Mouse (Mus musculus): ENCODE results near the gene Ston2. TPM values are rescaled to one million over a fixed set of nuclear protein-coding genes. Genes with fewer than 3 reads are reported as not detected.

Ston2 gene
- total and polyA plus RNA-seq, 2 experiments = 4.6 to 9.3 TPM

DNA sequence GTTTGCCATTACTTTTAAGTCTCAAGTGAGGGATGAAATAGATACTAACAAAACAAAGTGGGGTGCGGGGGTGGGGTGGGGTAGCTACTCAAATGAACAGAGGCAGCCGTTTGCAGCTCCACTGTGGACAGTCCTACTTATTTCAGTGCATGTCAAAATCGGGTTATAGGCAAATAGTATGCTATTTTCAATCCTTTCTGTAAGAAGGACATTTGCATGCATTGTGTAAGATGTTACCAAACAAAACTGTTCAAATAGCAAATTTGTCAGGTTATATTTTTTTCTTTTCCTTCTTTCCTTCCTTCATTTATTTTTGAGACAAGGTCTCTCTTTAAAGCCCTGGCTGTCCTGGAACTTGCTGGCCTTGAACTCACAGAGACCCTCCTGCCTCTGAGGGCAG lies 16.1 kb upstream of the Ston2 start:
- H3K9ac ChIP-seq (ENCODE audit: low read depth, low read length) = no peak overlapping the region
- DNase-seq (ENCODE audit: extremely low read depth, low read depth, low spot score) = no peak
- TF ChIP-seq CTCF (IDR thresholded peaks at IDR 0.05; ENCODE audit: low read depth, low read length) (no peak), POLR2A (IDR thresholded peaks at IDR 0.05; ENCODE audit: extremely low read depth, insufficient read depth, low read length) (no peak)
- H3K79me2 ChIP-seq (ENCODE audit: control insufficient read depth, insufficient read depth, low read length) = no peaks in the 10 kb centered on the region
- no peak overlapping the region for H3K4me3 ChIP-seq (ENCODE audit: insufficient read depth, low read depth, low read length)
- 56% methylated on average over 3 of the region's 3 CpGs for WGBS
- no peak overlapping the region for H3K27ac ChIP-seq (replicated peaks; ENCODE audit: insufficient read depth, low read depth, low read length)
- peaks cover 18% of the 10 kb centered on the region for H3K36me3 ChIP-seq (ENCODE audit: control insufficient read depth, insufficient read depth, low read length)
- H3K4me1 ChIP-seq (ENCODE audit: control insufficient read depth, insufficient read depth, low read length) = peaks cover 4% of the 10 kb centered on the region
- H3K27me3 ChIP-seq (ENCODE audit: control insufficient read depth, insufficient read depth, low read length) = no peaks in the 10 kb centered on the region

- peaks cover 10% of the 10 kb centered on the region for H3K36me3 ChIP-seq (ENCODE audit: control insufficient read depth, insufficient read depth, low read length)
- no peak for TF ChIP-seq CTCF (IDR thresholded peaks at IDR 0.05; ENCODE audit: low read depth, low read length)
- no peak for TF ChIP-seq POLR2A (IDR thresholded peaks at IDR 0.05; ENCODE audit: extremely low read depth, insufficient read depth, low read length)
Measured at GRCm38 (mm10) chr12:91803207-91803932, 15.2 kb upstream of the Ston2 start.

GRCm38 (mm10) chr12:91802586-91803206 lies 14.5 kb upstream of the Ston2 start:
- WGBS = 91% methylated on average over 12 of the region's 12 CpGs

More at GRCm38 (mm10) chr12:91803207-91803932, 15.2 kb upstream of the Ston2 start:
- 73% methylated on average over 13 of the region's 13 CpGs for WGBS
- Histone ChIP-seq H3K4me3 (ENCODE audit: insufficient read depth, low read depth, low read length) (no peak overlapping the region), H3K79me2 (ENCODE audit: control insufficient read depth, insufficient read depth, low read length) (no peaks in the 10 kb centered on the region), H3K27me3 (ENCODE audit: control insufficient read depth, insufficient read depth, low read length) (no peaks in the 10 kb centered on the region), H3K4me1 (ENCODE audit: control insufficient read depth, insufficient read depth, low read length) (peaks cover 4% of the 10 kb centered on the region), H3K9ac (ENCODE audit: low read depth, low read length) (no peak overlapping the region), H3K27ac (replicated peaks; ENCODE audit: insufficient read depth, low read depth, low read length) (no peak overlapping the region)
- no peak for DNase-seq (ENCODE audit: extremely low read depth, low read depth, low spot score)

DNA sequence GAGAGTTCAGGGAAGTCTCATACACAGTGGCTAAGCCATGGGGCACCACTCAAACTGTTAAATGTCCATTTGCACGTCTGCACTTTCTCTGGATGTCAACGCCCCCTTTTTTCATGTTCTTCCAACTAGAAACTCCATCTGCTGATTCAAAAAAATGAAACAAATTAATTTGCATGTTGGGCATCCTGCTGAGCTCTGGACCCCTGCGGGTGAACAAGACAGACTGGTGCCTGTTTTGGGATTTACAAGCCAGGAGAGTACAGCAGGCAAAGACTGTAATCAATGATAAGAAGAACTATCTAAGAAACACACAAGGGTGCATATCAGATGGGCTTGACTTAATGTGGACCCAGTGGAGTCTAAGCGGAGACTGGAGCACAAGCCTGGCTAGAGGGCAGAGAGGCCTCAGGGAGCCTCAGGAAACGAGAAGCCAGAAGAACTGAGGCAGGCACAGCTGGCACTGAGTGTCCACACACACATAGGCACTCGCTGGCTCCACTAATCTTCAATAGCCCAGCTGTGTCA lies 12.7 kb upstream of the Ston2 start:
- no peaks in the 10 kb centered on the region for H3K79me2 ChIP-seq (ENCODE audit: control insufficient read depth, insufficient read depth, low read length)
- WGBS = 82% methylated on average over 6 of the region's 6 CpGs
- no peak overlapping the region for H3K9ac ChIP-seq (ENCODE audit: low read depth, low read length)
- no peak overlapping the region for H3K27ac ChIP-seq (replicated peaks; ENCODE audit: insufficient read depth, low read depth, low read length)
- H3K4me1 ChIP-seq (ENCODE audit: control insufficient read depth, insufficient read depth, low read length) = peaks cover 4% of the 10 kb centered on the region
- no peaks in the 10 kb centered on the region for H3K36me3 ChIP-seq (ENCODE audit: control insufficient read depth, insufficient read depth, low read length)
- H3K4me3 ChIP-seq (ENCODE audit: insufficient read depth, low read depth, low read length) = no peak overlapping the region
- DNase-seq (ENCODE audit: extremely low read depth, low read depth, low spot score) = no peak
- no peak for TF ChIP-seq POLR2A (IDR thresholded peaks at IDR 0.05; ENCODE audit: extremely low read depth, insufficient read depth, low read length)
- no peak for TF ChIP-seq CTCF (IDR thresholded peaks at IDR 0.05; ENCODE audit: low read depth, low read length)
- H3K27me3 ChIP-seq (ENCODE audit: control insufficient read depth, insufficient read depth, low read length) = no peaks in the 10 kb centered on the region

More at GRCm38 (mm10) chr12:91802586-91803206, 14.5 kb upstream of the Ston2 start:
- DNase-seq (ENCODE audit: extremely low read depth, low read depth, low spot score) = no peak
- no peaks in the 10 kb centered on the region for H3K27me3 ChIP-seq (ENCODE audit: control insufficient read depth, insufficient read depth, low read length)
- no peak overlapping the region for H3K27ac ChIP-seq (replicated peaks; ENCODE audit: insufficient read depth, low read depth, low read length)
- H3K79me2 ChIP-seq (ENCODE audit: control insufficient read depth, insufficient read depth, low read length) = no peaks in the 10 kb centered on the region
- no peak overlapping the region for H3K9ac ChIP-seq (ENCODE audit: low read depth, low read length)
- peaks cover 4% of the 10 kb centered on the region for H3K4me1 ChIP-seq (ENCODE audit: control insufficient read depth, insufficient read depth, low read length)
- H3K4me3 ChIP-seq (ENCODE audit: insufficient read depth, low read depth, low read length) = no peak overlapping the region
- TF ChIP-seq POLR2A (IDR thresholded peaks at IDR 0.05; ENCODE audit: extremely low read depth, insufficient read depth, low read length) = no peak
- TF ChIP-seq CTCF (IDR thresholded peaks at IDR 0.05; ENCODE audit: low read depth, low read length) = no peak
- H3K36me3 ChIP-seq (ENCODE audit: control insufficient read depth, insufficient read depth, low read length) = peaks cover 4% of the 10 kb centered on the region

- 53% methylated on average over 12 of the region's 12 CpGs for WGBS
- TF ChIP-seq POLR2A (IDR thresholded peaks at IDR 0.05; ENCODE audit: extremely low read depth, insufficient read depth, low read length) (no peak), CTCF (IDR thresholded peaks at IDR 0.05; ENCODE audit: low read depth, low read length) (no peak)
- H3K79me2 ChIP-seq (ENCODE audit: control insufficient read depth, insufficient read depth, low read length) = no peaks in the 10 kb centered on the region
- no peak overlapping the region for H3K27ac ChIP-seq (replicated peaks; ENCODE audit: insufficient read depth, low read depth, low read length)
- peak; percentile 60 for DNase-seq (ENCODE audit: extremely low read depth, low read depth, low spot score)
- no peak overlapping the region for H3K9ac ChIP-seq (ENCODE audit: low read depth, low read length)
- H3K4me3 ChIP-seq (ENCODE audit: insufficient read depth, low read depth, low read length) = no peak overlapping the region
- H3K27me3 ChIP-seq (ENCODE audit: control insufficient read depth, insufficient read depth, low read length) = no peaks in the 10 kb centered on the region
- no peaks in the 10 kb centered on the region for H3K36me3 ChIP-seq (ENCODE audit: control insufficient read depth, insufficient read depth, low read length)
- 0 out of 2 replicates have a peak, but pooled peaks cover 1% of the 10 kb centered on the region for H3K4me1 ChIP-seq (ENCODE audit: control insufficient read depth, insufficient read depth, low read length)
Measured at GRCm38 (mm10) chr12:91799821-91800335, 11.7 kb upstream of the Ston2 start.

Data from liver, adult 2 months (tissue).